Mouse (Mus musculus) gastrocnemius, adult 2 months (tissue): ENCODE data around the gene Slc35e3. TPM values are rescaled to one million over a fixed set of nuclear protein-coding genes. Genes with fewer than 3 reads are reported as not detected.
A peak's percentile ranks its signal among the peaks of the same experiment; 100 is the strongest.
"Not testable (repeated sequence)": the region's sequence is repeated elsewhere in the genome, so short reads cannot be mapped to it uniquely, and the experiment has no call there.

ENCODE experiments used
- DNase-seq: peaks from one replicate; pipeline ENCODE4 v3.0.0; 2022
- H3K27ac ChIP-seq: fragments of 200-600 bp; 2 replicates; pipeline ENCODE4 v1.8.1; 2022; ENCODE audit warnings: mild to moderate bottlenecking
- H3K4me3 ChIP-seq: fragments of 200-600 bp; 2 replicates; pipeline ENCODE4 v1.8.1; 2022; ENCODE audit warnings: mild to moderate bottlenecking, moderate library complexity
- CTCF ChIP-seq: fragments of 200-600 bp; IDR thresholded peaks from 2 replicates; pipeline ENCODE4 v1.8.1; 2022; ENCODE audit warnings: antibody characterized with exemption, mild to moderate bottlenecking, moderate library complexity
- intact Hi-C: fragments of 180-260 bp; cut with DNase I; formaldehyde crosslinking; loops from one replicate; pipeline ENCODE4 v1.15.1; 2025
- total RNA-seq, 2 experiments: library from RNA; stranded (reverse); gene quantifications; 2 replicates each; pipeline ENCODE4 v1.2.3; 2021

Slc35e3 gene
- total RNA-seq, 2 experiments from 2014 or later, result 4.6 to 5.1 TPM

DNA sequence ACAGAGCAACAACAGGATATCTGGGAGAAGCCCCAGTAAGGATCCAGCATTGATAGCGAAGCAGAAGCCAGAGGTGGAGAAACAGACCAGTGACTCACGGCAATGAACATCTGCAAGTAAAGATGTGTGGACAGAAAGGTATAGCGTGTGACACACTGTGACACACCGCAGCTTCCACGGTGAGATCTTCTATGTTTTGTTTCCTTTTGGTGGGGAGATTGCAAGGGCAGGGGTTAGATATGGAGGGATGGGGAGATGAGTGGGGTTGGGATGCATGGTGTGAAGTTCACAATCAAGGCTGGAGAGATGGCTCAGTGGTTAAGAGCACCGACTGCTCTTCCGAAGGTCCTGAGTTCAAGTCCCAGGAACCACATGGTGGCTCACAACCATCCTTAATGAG, 16.0 kb downstream of the Slc35e3 start:
- Histone ChIP-seq H3K4me3 (no peak overlapping the region), H3K27ac (no peak overlapping the region)
- intact Hi-C loops, result no loop called here
- TF ChIP-seq CTCF, result no peak
- no peak for DNase-seq

DNA sequence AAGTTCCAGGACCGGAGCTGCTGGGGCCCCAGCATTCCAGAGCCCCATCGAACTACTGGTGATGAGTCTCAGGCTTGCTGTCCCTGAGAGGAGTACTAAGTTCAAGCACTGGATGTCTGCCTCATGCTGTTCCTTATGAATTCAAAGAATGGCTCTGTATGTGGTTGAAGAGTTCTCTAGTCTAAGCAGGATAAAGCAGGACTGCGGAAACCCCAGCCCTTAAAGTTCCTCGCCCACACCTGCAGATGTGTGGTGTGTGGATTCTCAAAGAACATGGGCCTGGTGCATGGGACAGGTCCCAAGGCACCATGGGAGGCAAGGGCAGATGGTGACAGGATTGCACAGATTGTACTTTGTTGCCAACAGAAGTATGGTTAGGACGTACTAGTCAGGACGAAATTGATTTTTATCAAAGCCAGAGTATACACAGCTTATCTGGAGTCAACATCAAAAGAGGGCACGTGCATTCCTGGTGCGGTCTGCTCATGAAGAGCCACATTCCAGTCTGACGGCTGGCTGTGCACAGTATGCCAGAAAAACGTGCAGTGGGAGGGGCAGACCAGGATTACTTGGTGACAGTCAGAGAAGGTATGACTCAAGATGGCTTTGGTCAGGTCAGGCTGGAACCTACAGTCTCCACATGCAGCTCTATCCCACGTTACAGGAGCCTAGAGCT, 16.9 kb downstream of the Slc35e3 start:
- Histone ChIP-seq H3K4me3 (no peak overlapping the region), H3K27ac (no peak overlapping the region)
- intact Hi-C loops, result no loop called here
- no peak for TF ChIP-seq CTCF
- DNase-seq, result no peak

DNA sequence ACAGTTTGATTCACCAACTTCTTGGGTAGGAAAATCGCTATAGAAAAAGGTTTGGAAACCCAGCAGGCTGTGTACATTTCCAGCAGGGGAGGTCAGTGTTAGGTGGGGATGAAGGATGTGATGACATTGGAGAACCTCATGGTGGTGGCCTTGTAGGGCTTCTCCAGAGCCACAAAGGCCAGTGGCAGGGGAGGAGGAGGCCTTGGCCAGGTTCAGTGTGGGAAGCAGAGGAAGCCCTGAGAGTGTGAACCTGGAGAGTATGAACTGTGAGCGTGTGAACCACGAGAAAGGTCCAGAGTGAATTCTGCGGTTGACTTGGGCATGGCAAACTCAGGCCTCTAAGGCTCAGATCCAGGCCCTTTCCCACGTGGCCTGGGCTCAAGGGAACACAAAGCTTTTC, 17.6 kb downstream of the Slc35e3 start:
- Histone ChIP-seq H3K4me3 (no peak overlapping the region), H3K27ac (no peak overlapping the region)
- intact Hi-C loops, result no loop called here
- DNase-seq, result no peak
- TF ChIP-seq CTCF, result no peak

DNA sequence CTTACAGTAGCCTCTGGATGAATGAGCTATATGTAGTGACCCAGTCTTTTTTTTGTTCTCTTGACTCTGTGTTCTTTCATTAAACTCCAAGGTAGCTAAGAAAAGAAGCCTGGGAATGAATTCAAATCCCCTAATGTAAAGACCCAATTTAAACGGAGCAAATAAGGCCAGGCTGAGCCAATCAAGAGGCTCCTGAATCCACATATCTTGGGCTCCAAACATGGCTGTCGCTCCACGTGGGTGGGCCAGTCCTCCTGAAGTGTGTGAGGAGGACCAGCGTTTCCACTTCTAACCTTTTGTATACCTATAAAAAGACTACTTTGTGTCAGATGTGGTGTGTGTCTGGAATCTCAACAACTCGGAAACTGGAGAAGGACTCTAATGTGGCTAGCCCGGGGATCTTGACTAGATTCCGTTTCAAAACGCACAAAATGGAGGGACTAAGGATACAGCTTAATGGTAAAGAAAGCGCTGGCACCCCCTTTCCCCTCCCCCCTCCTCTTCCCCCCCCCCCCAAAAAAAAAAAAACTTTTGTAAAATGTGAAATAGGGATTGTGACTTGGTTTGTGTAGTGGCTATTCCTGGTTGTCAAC, 18.6 kb downstream of the Slc35e3 start:
- intact Hi-C loops, result no loop called here
- no peak for DNase-seq
- TF ChIP-seq CTCF, result no peak
- H3K27ac ChIP-seq, result no peak overlapping the region
- no peak overlapping the region for H3K4me3 ChIP-seq

DNA sequence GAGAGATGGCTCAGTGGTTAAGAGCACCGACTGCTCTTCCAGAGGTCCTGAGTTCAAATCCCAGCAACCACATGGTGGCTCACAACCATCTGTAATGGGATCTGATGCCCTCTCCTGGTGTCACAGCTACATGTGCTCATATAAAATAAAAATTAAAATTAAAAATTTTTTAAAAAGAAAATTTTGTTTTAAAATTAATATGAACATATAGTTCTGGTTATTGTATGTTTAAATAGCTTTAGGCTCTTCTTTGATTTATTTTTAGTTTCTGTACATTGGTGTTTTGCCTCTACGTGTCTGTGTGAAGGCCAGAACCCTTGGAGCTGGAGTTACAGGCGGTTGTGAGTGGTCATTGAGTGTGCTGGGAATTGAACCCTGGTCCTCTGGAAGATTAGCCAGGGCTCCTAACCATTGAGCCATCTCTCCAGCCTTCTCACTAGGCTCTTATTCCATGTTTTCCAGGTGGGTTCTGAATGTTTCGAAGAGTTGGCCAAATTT, 19.2 kb downstream of the Slc35e3 start:
- no peak for DNase-seq
- intact Hi-C loops, result no loop called here

DNA sequence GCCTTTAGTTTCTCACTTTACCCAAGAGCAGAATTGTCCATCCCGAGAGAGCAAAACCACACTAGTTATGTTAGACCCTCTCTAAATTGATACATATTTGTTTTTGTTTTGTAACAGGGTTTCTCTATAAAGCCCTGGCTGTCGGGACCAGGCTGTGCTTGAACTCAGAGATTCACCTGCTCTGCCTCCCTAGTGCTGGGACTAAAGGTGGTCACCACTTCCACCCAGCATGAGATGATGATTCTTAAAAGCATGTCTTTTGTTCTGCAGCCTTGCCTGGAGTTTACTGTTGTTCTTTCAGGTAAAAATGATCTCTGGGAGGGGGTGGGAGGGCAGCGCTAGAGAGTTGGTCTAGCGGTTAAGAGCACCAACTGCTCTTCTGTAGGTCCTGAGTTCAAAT, 19.8 kb downstream of the Slc35e3 start:
- no peak overlapping the region for H3K27ac ChIP-seq
- intact Hi-C loops, result no loop called here
- no peak for DNase-seq
- no peak for TF ChIP-seq CTCF
- H3K4me3 ChIP-seq, result no peak overlapping the region

More for the DNA sequence above, 19.2 kb downstream of the Slc35e3 start:
- Histone ChIP-seq H3K27ac (no peak overlapping the region), H3K4me3 (no peak overlapping the region)
- TF ChIP-seq CTCF, result no peak

DNA sequence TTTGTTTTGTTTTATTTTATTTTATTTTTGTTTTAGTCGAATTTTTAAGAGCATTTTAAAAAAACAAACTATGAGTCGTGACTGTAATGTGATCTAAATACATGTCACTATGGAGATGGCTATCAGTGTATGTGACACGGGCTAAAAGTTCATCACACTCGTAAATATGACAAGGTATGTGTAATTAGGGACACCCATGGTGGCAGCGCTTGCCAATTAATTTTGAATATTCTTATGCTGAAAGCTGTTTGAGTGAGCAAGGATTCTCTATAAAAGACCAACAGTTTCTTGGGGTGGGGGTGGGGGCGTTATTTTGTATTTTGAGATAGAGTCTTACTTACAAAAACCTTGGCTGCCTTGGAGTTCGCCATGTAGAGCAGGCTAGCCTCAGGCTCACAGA, 20.5 kb downstream of the Slc35e3 start:
- no peak overlapping the region for H3K4me3 ChIP-seq
- no peak overlapping the region for H3K27ac ChIP-seq
- no peak for TF ChIP-seq CTCF
- no peak for DNase-seq
- intact Hi-C loops, result no loop called here

DNA sequence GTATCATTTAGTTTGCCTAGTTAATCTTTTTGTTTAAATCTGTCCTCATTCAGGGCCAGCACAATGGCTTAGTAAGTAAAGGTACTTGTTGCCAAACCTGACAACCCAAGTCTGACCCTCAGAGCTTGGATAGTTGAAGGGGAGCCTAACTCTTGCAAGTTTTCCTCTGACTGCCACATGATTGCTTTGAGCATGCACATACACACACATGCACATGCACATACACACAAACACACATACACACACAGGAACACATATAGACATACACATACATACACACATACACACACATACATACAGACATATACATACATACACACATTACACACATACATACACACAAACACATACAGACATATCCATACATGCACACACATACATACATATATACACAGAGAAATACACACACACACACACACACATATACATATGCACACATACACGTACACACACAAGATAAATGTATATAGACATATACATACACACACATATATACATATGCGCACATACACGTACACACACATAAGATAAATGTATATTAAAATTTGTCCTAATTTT, 21.3 kb downstream of the Slc35e3 start:
- no peak for DNase-seq
- Histone ChIP-seq H3K27ac (no peak overlapping the region), H3K4me3 (no peak overlapping the region)
- no peak for TF ChIP-seq CTCF
- intact Hi-C loops, result no loop called here

DNA sequence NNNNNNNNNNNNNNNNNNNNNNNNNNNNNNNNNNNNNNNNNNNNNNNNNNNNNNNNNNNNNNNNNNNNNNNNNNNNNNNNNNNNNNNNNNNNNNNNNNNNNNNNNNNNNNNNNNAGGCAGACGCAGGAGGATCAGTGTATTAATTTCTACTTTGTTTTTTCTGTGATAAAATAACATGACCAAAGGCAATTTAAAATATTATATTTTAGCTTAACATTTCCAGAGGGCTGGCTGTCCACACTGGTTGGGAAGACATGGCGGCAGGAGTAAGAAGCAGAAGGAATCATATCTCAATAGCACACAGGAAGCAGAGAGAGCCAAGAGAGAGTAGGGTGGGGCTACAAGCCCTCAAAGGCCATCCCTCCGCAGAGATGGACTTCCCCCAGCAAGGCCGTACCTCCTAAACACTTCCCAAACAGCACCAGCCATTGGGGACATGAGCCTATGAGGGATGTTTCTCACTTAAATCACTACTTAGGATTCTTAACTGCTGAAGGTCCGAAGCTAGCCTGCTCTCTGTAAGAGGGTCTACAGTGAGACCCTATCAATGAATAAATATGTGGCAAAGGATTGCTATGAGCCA, 21.9 kb downstream of the Slc35e3 start:
- Histone ChIP-seq H3K27ac (no peak overlapping the region), H3K4me3 (no peak overlapping the region)
- DNase-seq, result no peak
- intact Hi-C loops, result no loop called here
- no peak for TF ChIP-seq CTCF

DNA sequence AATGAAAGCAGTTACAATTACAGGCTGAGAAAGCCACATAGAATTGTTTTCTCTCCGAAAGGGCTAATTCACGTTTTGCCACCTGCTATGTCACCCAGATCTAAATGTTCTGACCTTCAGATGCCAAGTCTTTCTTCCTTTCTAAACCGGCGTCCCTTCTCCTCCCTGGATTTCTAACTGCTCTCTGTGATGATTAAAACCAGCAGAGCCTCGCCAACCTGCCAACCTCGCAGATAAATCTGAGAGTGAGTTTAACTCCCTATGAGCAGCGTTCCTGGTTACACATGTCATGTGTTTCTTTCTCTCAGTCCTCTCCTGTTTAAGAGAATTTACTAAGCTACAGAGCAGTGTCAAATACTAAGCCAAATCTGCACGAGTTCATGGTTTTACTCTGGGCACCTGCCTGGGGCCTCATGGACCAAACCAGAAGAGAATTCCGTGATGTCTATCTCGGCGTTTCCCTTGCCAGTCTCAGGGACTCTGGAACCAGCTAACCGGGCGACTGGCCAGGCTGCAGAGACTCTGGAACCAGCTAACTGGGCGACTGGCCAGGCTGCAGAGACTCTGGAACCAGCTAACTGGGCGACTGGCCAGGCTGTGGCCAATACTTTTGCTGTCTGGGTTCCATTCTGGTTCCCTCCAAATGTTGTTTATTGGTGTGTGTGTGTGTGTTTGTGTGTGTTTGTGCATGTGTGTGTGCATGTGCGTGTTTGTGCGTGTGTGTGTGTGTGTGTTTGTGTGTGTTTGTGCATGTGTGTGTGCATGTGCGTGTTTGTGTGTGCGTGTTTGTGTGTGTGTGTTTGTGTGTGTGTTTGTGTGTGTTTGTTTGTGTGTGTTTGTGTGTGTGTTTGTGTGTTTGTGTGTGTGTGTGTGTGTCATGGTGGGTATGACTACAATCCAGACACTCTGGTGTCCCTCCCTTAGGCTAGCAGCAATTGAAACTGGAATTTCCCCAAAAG, 27.7 kb downstream of the Slc35e3 start:
- peak overlapping the region; percentile 48 for H3K27ac ChIP-seq
- no peak for TF ChIP-seq CTCF
- DNase-seq, result peak; percentile 52
- peak overlapping the region; percentile 5; the same call in 1 of the 2 replicates for H3K4me3 ChIP-seq
- intact Hi-C loops, result no loop called here

DNA sequence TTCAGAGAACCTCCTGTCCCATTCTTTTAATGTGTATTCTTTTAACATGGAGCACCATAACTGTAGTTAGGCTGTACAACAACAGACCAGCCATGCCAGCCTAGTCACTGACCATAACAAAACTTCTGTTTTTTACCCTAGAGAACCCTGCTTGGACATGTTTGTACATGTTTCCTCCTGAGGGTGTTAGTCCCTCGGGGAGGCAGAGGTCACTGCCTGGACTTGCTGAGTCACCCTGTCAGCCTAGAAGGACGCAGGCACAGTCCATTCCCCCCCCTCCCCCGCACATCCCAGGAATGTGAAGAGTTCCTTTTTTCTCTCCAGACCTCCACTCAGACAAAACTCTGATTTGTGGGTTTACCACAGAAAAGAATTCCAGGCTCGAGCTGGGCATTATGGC, 28.6 kb downstream of the Slc35e3 start:
- no peak overlapping the region for H3K4me3 ChIP-seq
- DNase-seq, result peak; percentile 63
- no peak for TF ChIP-seq CTCF
- H3K27ac ChIP-seq, result peak overlapping the region; percentile 48
- intact Hi-C loops, result no loop called here

DNA sequence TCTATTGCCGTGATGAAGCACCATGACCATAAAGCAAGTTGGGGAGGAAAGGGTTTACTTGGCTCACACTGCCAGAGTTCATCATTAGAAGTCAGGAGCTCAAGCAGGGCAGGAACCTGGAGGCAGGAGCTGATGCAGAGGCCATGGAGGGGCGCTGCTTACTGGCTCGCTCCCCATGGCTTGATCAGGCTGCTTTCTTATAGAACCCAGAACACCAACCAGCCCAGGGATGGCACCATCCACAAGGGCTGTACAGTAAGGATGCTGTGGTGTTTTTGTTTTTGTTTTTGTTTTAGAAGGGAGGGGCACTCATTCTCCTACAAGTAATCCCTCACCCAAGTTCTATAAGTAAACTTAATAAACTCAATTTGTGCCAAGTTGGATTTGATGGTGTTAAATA, 29.5 kb downstream of the Slc35e3 start:
- DNase-seq, result no peak
- Histone ChIP-seq H3K4me3 (no peak overlapping the region), H3K27ac (no peak overlapping the region)
- no peak for TF ChIP-seq CTCF
- intact Hi-C loops, result no loop called here

DNA sequence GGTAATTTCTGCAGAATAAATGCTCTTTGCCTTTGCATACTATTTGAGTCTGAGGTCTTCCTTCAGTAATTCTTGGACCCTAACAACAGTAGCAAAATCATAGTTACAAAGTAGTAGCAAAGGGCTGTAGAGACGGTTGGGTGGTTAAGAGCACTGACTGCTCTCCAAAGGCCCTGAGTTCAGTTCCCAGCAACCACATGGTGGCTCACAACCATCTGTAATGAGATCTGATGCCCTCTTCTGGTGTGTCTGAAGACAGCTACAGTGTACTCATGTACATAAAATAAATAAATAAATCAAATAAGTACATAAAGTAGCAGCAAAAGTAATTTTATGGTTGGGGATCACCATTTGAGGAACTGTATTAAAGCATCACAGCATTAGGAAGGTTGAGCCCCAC, 30.5 kb downstream of the Slc35e3 start:
- H3K4me3 ChIP-seq, intact Hi-C loops, DNase-seq, H3K27ac ChIP-seq: not testable (repeated sequence)
